Mouse (Mus musculus): ENCODE data around the gene 4930442H23Rik. TPM values are rescaled to one million over a fixed set of nuclear protein-coding genes. Genes with fewer than 3 reads are reported as not detected.
"Not testable (repeated sequence)": the region's sequence is repeated elsewhere in the genome, so short reads cannot be mapped to it uniquely, and the experiment has no call there.

The 4930442H23Rik gene
- polyA plus RNA-seq, 1 experiment from 2014 or later: not detected

GRCm38 (mm10) chr10:81182336-81183333, 1.0 kb downstream of the 4930442H23Rik start, which contains the start of gene Dapk3:
Gene Dapk3, plus strand, starts transcription at chr10:81183005.
- WGBS: 5% methylated on average over 53 of the region's 53 CpGs

GRCm38 (mm10) chr10:81181860-81182259, 1.8 kb downstream of the 4930442H23Rik start:
- not testable (repeated sequence) for H3K9me3 ChIP-seq (ENCODE audit: control insufficient read depth, low read length); H3K27me3 ChIP-seq (ENCODE audit: control insufficient read depth, insufficient read depth, low read length); ATAC-seq (ENCODE audit: low FRiP score, low TSS enrichment); H3K4me2 ChIP-seq (ENCODE audit: low read length); H3K9ac ChIP-seq (replicated peaks; ENCODE audit: low read length); H3K4me3 ChIP-seq (replicated peaks; ENCODE audit: low read depth, low read length); DNase-seq
- Histone ChIP-seq H3K27ac (replicated peaks; ENCODE audit: low read depth, low read length) (peak overlapping the region; percentile 64; the same call in 1 of the 2 replicates), H3K4me1 (ENCODE audit: control insufficient read depth, insufficient read depth, low read length) (peaks cover 19% of the 10 kb centered on the region), H3K36me3 (ENCODE audit: control insufficient read depth, insufficient read depth, low read length) (peaks cover 77% of the 10 kb centered on the region)
- WGBS: 82% methylated on average over 12 of the region's 12 CpGs

More at GRCm38 (mm10) chr10:81182336-81183333, 1.0 kb downstream of the 4930442H23Rik start, which contains the start of gene Dapk3:
- Histone ChIP-seq H3K9ac (replicated peaks; ENCODE audit: low read length) (peak within 1 kb of the TSS; percentile 69), H3K4me3 (replicated peaks; ENCODE audit: low read depth, low read length) (peak within 1 kb of the TSS; percentile 63), H3K27ac (replicated peaks; ENCODE audit: low read depth, low read length) (peak within 1 kb of the TSS; percentile 87), H3K4me2 (ENCODE audit: low read length) (peak within 1 kb of the TSS; percentile 64), H3K4me1 (ENCODE audit: control insufficient read depth, insufficient read depth, low read length) (peaks cover 15% of the 10 kb centered on the region), H3K27me3 (ENCODE audit: control insufficient read depth, insufficient read depth, low read length) (no peaks in the 10 kb centered on the region), H3K36me3 (ENCODE audit: control insufficient read depth, insufficient read depth, low read length) (peaks cover 80% of the 10 kb centered on the region), H3K9me3 (ENCODE audit: control insufficient read depth, low read length) (no peaks in the 10 kb centered on the region)
- ATAC-seq (ENCODE audit: low FRiP score, low TSS enrichment): peak; percentile 96
- DNase-seq: peak; percentile 99

- no peak overlapping the region for H3K4me2 ChIP-seq (ENCODE audit: low read length)
- ATAC-seq (ENCODE audit: low FRiP score, low TSS enrichment): no peak
- WGBS: 93% methylated on average over 13 of the region's 13 CpGs
- DNase-seq: no peak
- H3K4me3 ChIP-seq (replicated peaks; ENCODE audit: low read depth, low read length): no peak overlapping the region
- no peaks in the 10 kb centered on the region for H3K27me3 ChIP-seq (ENCODE audit: control insufficient read depth, insufficient read depth, low read length)
- H3K9ac ChIP-seq (replicated peaks; ENCODE audit: low read length): no peak overlapping the region
- H3K9me3 ChIP-seq (ENCODE audit: control insufficient read depth, low read length): no peaks in the 10 kb centered on the region
- H3K4me1 ChIP-seq (ENCODE audit: control insufficient read depth, insufficient read depth, low read length): peaks cover 19% of the 10 kb centered on the region
- peaks cover 71% of the 10 kb centered on the region for H3K36me3 ChIP-seq (ENCODE audit: control insufficient read depth, insufficient read depth, low read length)
- no peak overlapping the region for H3K27ac ChIP-seq (replicated peaks; ENCODE audit: low read depth, low read length)
These were observed 2.7 kb downstream of the 4930442H23Rik start for GRCm38 (mm10) chr10:81180946-81181345.

- no peak overlapping the region for H3K4me2 ChIP-seq (ENCODE audit: low read length)
- 90% methylated on average over 32 of the region's 32 CpGs for WGBS
- H3K4me3 ChIP-seq (replicated peaks; ENCODE audit: low read depth, low read length): no peak overlapping the region
- H3K9me3 ChIP-seq (ENCODE audit: control insufficient read depth, low read length): no peaks in the 10 kb centered on the region
- no peak overlapping the region for H3K27ac ChIP-seq (replicated peaks; ENCODE audit: low read depth, low read length)
- peaks cover 59% of the 10 kb centered on the region for H3K36me3 ChIP-seq (ENCODE audit: control insufficient read depth, insufficient read depth, low read length)
- no peak for DNase-seq
- H3K9ac ChIP-seq (replicated peaks; ENCODE audit: low read length): no peak overlapping the region
- no peaks in the 10 kb centered on the region for H3K27me3 ChIP-seq (ENCODE audit: control insufficient read depth, insufficient read depth, low read length)
- H3K4me1 ChIP-seq (ENCODE audit: control insufficient read depth, insufficient read depth, low read length): peaks cover 24% of the 10 kb centered on the region
- ATAC-seq (ENCODE audit: low FRiP score, low TSS enrichment): no peak
These were observed 4.0 kb downstream of the 4930442H23Rik start for GRCm38 (mm10) chr10:81179451-81180342.

- Histone ChIP-seq H3K9ac (replicated peaks; ENCODE audit: low read length) (no peak overlapping the region), H3K36me3 (ENCODE audit: control insufficient read depth, insufficient read depth, low read length) (peaks cover 52% of the 10 kb centered on the region), H3K4me2 (ENCODE audit: low read length) (no peak overlapping the region), H3K27me3 (ENCODE audit: control insufficient read depth, insufficient read depth, low read length) (no peaks in the 10 kb centered on the region), H3K9me3 (ENCODE audit: control insufficient read depth, low read length) (no peaks in the 10 kb centered on the region), H3K27ac (replicated peaks; ENCODE audit: low read depth, low read length) (no peak overlapping the region), H3K4me1 (ENCODE audit: control insufficient read depth, insufficient read depth, low read length) (peaks cover 29% of the 10 kb centered on the region), H3K4me3 (replicated peaks; ENCODE audit: low read depth, low read length) (no peak overlapping the region)
- WGBS: 96% methylated on average over 11 of the region's 11 CpGs
- ATAC-seq (ENCODE audit: low FRiP score, low TSS enrichment) (no peak), DNase-seq (no peak)
These were observed 4.7 kb downstream of the 4930442H23Rik start for GRCm38 (mm10) chr10:81178927-81179326.

- Histone ChIP-seq H3K27me3 (ENCODE audit: control insufficient read depth, insufficient read depth, low read length) (no peaks in the 10 kb centered on the region), H3K4me3 (replicated peaks; ENCODE audit: low read depth, low read length) (peak overlapping the region; percentile 95), H3K9me3 (ENCODE audit: control insufficient read depth, low read length) (no peaks in the 10 kb centered on the region), H3K9ac (replicated peaks; ENCODE audit: low read length) (peak overlapping the region; percentile 96), H3K4me1 (ENCODE audit: control insufficient read depth, insufficient read depth, low read length) (peaks cover 30% of the 10 kb centered on the region), H3K4me2 (ENCODE audit: low read length) (peak overlapping the region; percentile 94), H3K36me3 (ENCODE audit: control insufficient read depth, insufficient read depth, low read length) (peaks cover 52% of the 10 kb centered on the region), H3K27ac (replicated peaks; ENCODE audit: low read depth, low read length) (no peak overlapping the region)
- ATAC-seq (ENCODE audit: low FRiP score, low TSS enrichment) (no peak), DNase-seq (no peak)
- 74% methylated on average over 14 of the region's 14 CpGs for WGBS
These were observed 5.5 kb downstream of the 4930442H23Rik start for GRCm38 (mm10) chr10:81177958-81178712.

GRCm38 (mm10) chr10:81177491-81177925, 6.1 kb downstream of the 4930442H23Rik start:
- peaks cover 52% of the 10 kb centered on the region for H3K36me3 ChIP-seq (ENCODE audit: control insufficient read depth, insufficient read depth, low read length)
- ATAC-seq (ENCODE audit: low FRiP score, low TSS enrichment) (no peak), DNase-seq (no peak)
- H3K9ac ChIP-seq (replicated peaks; ENCODE audit: low read length): peak overlapping the region; percentile 96
- H3K9me3 ChIP-seq (ENCODE audit: control insufficient read depth, low read length): no peaks in the 10 kb centered on the region
- H3K4me1 ChIP-seq (ENCODE audit: control insufficient read depth, insufficient read depth, low read length): peaks cover 30% of the 10 kb centered on the region
- peak overlapping the region; percentile 95 for H3K4me3 ChIP-seq (replicated peaks; ENCODE audit: low read depth, low read length)
- peak overlapping the region; percentile 94 for H3K4me2 ChIP-seq (ENCODE audit: low read length)
- peak overlapping the region; percentile 98; the same call in 1 of the 2 replicates for H3K27ac ChIP-seq (replicated peaks; ENCODE audit: low read depth, low read length)
- H3K27me3 ChIP-seq (ENCODE audit: control insufficient read depth, insufficient read depth, low read length): no peaks in the 10 kb centered on the region
- 14% methylated on average over 16 of the region's 16 CpGs for WGBS
